Comparison of ENCODE assay signal across 25 mouse cellular contexts in genomic region chr14:50360480-50360879, GRCm38 (mm10). TPM values are rescaled to one million over a fixed set of nuclear protein-coding genes. Genes with fewer than 3 reads are reported as not detected.
"Had no signal": no experiment of that assay in that cellular context is flagged by ENCODE, and none has a peak within 500 bp of the region (broad histone marks: within the 10 kb centered on the region; RNA-seq: fewer than 3 reads in every experiment).

No protein-coding gene starts in this region.

- H3K9ac ChIP-seq: neural tube, embryonic 13.5 days; neural tube, embryonic 15.5 days; stomach, embryonic 15.5 days had no signal

- H3K27me3 ChIP-seq: neural tube, embryonic 13.5 days; neural tube, embryonic 15.5 days; stomach, embryonic 15.5 days had no signal

- H3K4me3 ChIP-seq: neural tube, embryonic 13.5 days; neural tube, embryonic 15.5 days; stomach, embryonic 15.5 days had no signal

- H3K4me2 ChIP-seq: neural tube, embryonic 13.5 days; neural tube, embryonic 15.5 days; stomach, embryonic 15.5 days had no signal

- H3K9me3 ChIP-seq: neural tube, embryonic 13.5 days; neural tube, embryonic 15.5 days; stomach, embryonic 15.5 days had no signal

- H3K36me3 ChIP-seq: neural tube, embryonic 13.5 days; neural tube, embryonic 15.5 days; stomach, embryonic 15.5 days had no signal

- DNase-seq: retina, postnatal 1 day; right cerebral cortex, adult 18-20 months; right cerebral cortex, postnatal 14 days; right cerebral cortex, postnatal 25 days; right cerebral cortex, postnatal 4 days; spleen, adult 18-20 months; thymus, adult 18-20 months; thymus, adult 2 months; thymus, postnatal 14 days; thymus, postnatal 25 days; thymus, postnatal 36 days; thymus, postnatal 4 days had no signal

- H3K4me1 ChIP-seq: neural tube, embryonic 13.5 days; neural tube, embryonic 15.5 days; stomach, embryonic 15.5 days had no signal

- H3K27ac ChIP-seq: neural tube, embryonic 13.5 days; neural tube, embryonic 15.5 days; stomach, embryonic 15.5 days; stomach, postnatal 0 days had no signal

RNA-seq across cellular contexts. Expression of gene Tlr11, which starts 2.8 kb away (rescaled TPM):
- polyA plus RNA-seq: neural tube, embryonic 13.5 days; neural tube, embryonic 14.5 days; neural tube, embryonic 15.5 days; stomach, embryonic 14.5 days; stomach, embryonic 15.5 days; stomach, embryonic 16.5 days; stomach, postnatal 0 days had no signal

RNA-seq across cellular contexts. Expression of gene Olfr735, which starts 11.8 kb away (rescaled TPM):
- total RNA-seq: neutrophil, adult 5-6 weeks had no signal
- polyA plus RNA-seq: neural tube, embryonic 13.5 days; neural tube, embryonic 14.5 days; neural tube, embryonic 15.5 days; small intestine, adult 2 months; spleen, adult 2 months; stomach, embryonic 14.5 days; stomach, embryonic 15.5 days; stomach, embryonic 16.5 days; stomach, postnatal 0 days; thymus, adult 2 months had no signal

RNA-seq across cellular contexts. Expression of gene Olfr736, which starts 20.5 kb away (rescaled TPM):
- total RNA-seq: neutrophil, adult 5-6 weeks had no signal
- polyA plus RNA-seq: neural tube, embryonic 13.5 days; neural tube, embryonic 14.5 days; neural tube, embryonic 15.5 days; small intestine, adult 2 months; spleen, adult 2 months; stomach, embryonic 14.5 days; stomach, embryonic 15.5 days; stomach, embryonic 16.5 days; stomach, postnatal 0 days; testis, adult 2 months; thymus, adult 2 months; thymus, postnatal 0 days; urinary bladder, adult 2 months had no signal

RNA-seq across cellular contexts. Expression of gene Olfr734, which starts 33.9 kb away (rescaled TPM):
- total RNA-seq: neutrophil, adult 5-6 weeks had no signal
- polyA plus RNA-seq: neural tube, embryonic 13.5 days; neural tube, embryonic 14.5 days; neural tube, embryonic 15.5 days; small intestine, adult 2 months; spleen, adult 2 months; stomach, embryonic 14.5 days; stomach, embryonic 15.5 days; stomach, embryonic 16.5 days; stomach, postnatal 0 days; thymus, adult 2 months; thymus, postnatal 0 days; urinary bladder, adult 2 months had no signal

RNA-seq across cellular contexts. Expression of gene Olfr738, which starts 46.9 kb away (rescaled TPM):
- total RNA-seq: neutrophil, adult 5-6 weeks had no signal
- polyA plus RNA-seq: neural tube, embryonic 13.5 days; neural tube, embryonic 14.5 days; neural tube, embryonic 15.5 days; small intestine, adult 2 months; spleen, adult 2 months; stomach, embryonic 14.5 days; stomach, embryonic 15.5 days; stomach, embryonic 16.5 days; stomach, postnatal 0 days; thymus, adult 2 months; thymus, postnatal 0 days; urinary bladder, adult 2 months had no signal
